Mouse (Mus musculus): ENCODE measurements at regions not wholly inside any gene's neighbourhood (a gene's known extent, or its start where the extent isn't known, plus 50 kb on each side); places are given as distances from the start of the nearest gene placed in this dataset.

DNA sequence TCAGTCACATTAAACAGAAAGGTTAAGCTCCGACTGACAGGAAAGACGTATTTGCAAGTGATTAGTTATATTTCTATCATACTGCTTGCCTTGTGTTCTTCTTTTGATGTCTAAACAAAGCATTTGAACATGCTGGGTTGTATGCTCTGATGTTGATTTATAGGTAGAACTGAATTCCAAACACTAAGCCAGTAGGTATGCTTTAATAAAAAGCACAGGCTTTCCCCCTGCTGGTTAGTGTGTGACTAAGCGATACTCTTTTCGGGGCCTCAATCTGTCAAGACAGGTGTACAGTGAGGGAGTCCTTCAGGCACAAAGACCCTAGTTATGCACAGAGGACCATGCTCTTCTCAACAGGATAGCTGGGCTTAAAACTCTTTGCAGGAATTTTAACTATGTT is 119.1 kb upstream of the Defb41 start:
- no peak for DNase-seq

DNA sequence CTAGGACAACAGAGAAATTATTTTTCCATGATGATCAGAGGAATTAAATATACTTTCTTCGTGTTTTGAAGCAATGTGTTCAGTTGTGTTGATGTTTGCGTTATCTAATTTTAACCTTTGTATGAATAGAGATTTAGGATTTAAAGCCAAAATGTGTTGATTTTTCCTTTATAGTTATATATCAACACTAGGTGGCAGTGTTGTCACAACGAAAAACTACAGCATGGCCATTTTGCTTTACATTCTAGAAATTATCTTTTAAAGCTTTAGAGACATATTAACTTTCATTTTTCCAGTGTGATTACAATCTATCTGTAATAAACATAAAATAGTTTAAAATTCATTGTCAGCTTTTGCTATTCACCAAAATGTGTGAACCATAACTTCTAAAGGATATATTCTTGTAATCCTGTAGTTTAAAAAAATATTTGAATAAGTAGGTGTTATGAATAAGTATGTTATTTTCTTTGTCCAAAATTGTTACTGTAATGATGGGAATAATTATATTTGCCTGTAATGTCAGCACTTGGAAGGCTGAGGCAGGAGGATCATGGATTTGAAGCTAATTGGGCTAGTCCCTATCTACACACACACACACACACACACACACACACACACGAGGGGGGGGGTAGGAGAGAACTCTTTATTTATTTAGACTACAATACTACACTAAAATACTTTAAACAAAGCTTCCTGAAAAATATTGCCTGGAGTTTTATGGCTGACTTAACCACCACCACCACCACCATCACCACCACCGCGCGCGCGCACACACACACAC is 95.2 kb upstream of the Defb41 start:
- no peak for DNase-seq

DNA sequence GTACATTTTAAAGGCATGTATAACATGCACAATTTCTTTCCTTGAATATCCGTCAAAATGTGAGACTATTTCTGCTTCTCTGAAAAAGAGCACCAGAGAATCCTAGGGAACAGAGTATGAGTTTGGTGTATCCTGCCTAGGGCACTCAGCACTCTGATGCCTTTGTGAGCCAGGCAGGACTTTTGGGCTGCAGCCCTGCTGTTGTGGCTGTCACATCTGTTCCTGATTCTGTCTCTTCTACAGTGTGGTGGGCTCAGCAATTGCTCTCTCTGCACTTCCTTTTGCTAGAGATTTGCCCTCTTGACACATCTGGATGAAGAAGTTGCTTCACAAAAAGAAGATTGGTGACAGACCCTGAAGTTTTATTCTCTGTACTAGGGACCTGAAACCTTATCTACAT is 73.9 kb upstream of the Defb41 start:
- no peak for DNase-seq
